In genomic region chr9:96196636-96197181, GRCm38 (mm10) we compare ENCODE assay signal across 7 mouse cellular contexts. TPM values are rescaled to one million over a fixed set of nuclear protein-coding genes. Genes with fewer than 3 reads are reported as not detected.
DNase-seq lines count a peak whose midpoint lies in the region; ATAC-seq lines count a peak whose summit lies in the region.

No protein-coding gene starts in this region.

- peak overlapping the region; percentile 74 for H3K4me2 ChIP-seq in hindbrain, embryonic 16.5 days (ENCODE audit: low read length)

- intact Hi-C loops in left cerebral cortex, postnatal 25 days (cut with DNase I): loop anchor here (2.0 kb wide), 1 partner anchor 62 kb away; no protein-coding TSS in a partner anchor

- peaks cover 13% of the 10 kb centered on the region for H3K4me1 ChIP-seq in hindbrain, embryonic 16.5 days (ENCODE audit: control insufficient read depth, insufficient read depth, low read depth, low read length)

- peak overlapping the region; percentile 63 for H3K9ac ChIP-seq in hindbrain, embryonic 16.5 days (ENCODE audit: low read depth, low read length)

- peak overlapping the region; percentile 74 for H3K4me3 ChIP-seq in hindbrain, embryonic 16.5 days (ENCODE audit: low read length)

- no peaks in the 10 kb centered on the region for H3K27me3 ChIP-seq in hindbrain, embryonic 16.5 days (replicated peaks; ENCODE audit: control insufficient read depth, insufficient read depth, low read length)

- no peaks in the 10 kb centered on the region for H3K9me3 ChIP-seq in hindbrain, embryonic 16.5 days (ENCODE audit: control insufficient read depth, low read length)

- peak; percentile 34; the same call in 1 of the 2 replicates for ATAC-seq in hindbrain, embryonic 16.5 days
- peak; percentile 72 for ATAC-seq in megakaryocyte-erythroid progenitor cell, adult 5-6 weeks (replicated peaks; ENCODE audit: low FRiP score, low TSS enrichment, poor library complexity, severe bottlenecking)

- H3K27ac ChIP-seq in hindbrain, embryonic 16.5 days (ENCODE audit: low read depth, low read length): peak overlapping the region; percentile 73; the same call in 1 of the 2 replicates

- peak; percentile 66 for DNase-seq in ZHBTc4 (ENCODE audit: low read depth, low spot score)
- peak; percentile 58 to 61 for DNase-seq in cerebellum, postnatal 14 days
- peak; percentile 17 to 39 for DNase-seq in frontal cortex, postnatal 14 days (ENCODE audit: low spot score in 2 of 2)
- DNase-seq in left cerebral cortex, postnatal 25 days (ENCODE audit: low spot score in 2 of 2): peak; percentile 60 to 72
- DNase-seq in right cerebral cortex, postnatal 4 days: peak; percentile 34

- WGBS in hindbrain, embryonic 16.5 days: under 1% methylated on average over 20 of the region's 20 CpGs

- H3K36me3 ChIP-seq in hindbrain, embryonic 16.5 days (ENCODE audit: control insufficient read depth, insufficient read depth, low read length): no peaks in the 10 kb centered on the region

RNA-seq across cellular contexts. Expression of gene Tfdp2, which starts 0.6 kb away (rescaled TPM):
- polyA plus RNA-seq in hindbrain, embryonic 16.5 days (2015; fragmentation: Nextera tagmentation; extraction: Ambion mirVana): 14.9 and 17.1 TPM in 2 replicates
- 10 to 100 TPM; 29.4 to 35.9 TPM for total RNA-seq in left cerebral cortex, postnatal 25 days (2021)
- 44.1 and 53.9 TPM in 2 replicates for total RNA-seq in megakaryocyte-erythroid progenitor cell, adult 5-6 weeks (2014; fragmentation: Nextera tagmentation)
- 67.6 and 88.7 TPM in 2 replicates for total RNA-seq in megakaryocyte-erythroid progenitor cell, adult 5-6 weeks (2017)

Comparison
In these comparisons a context has a peak if more than half of its experiments do, and no peak if none do; other contexts are left out.
1. Peak in every context shown above with its lines: DNase-seq, ATAC-seq, H3K4me3 ChIP-seq and H3K27ac ChIP-seq.